ENCODE assay signal across 8 mouse cellular contexts in genomic region chr8:61606795-61607462, GRCm38 (mm10).
DNase-seq lines count a peak whose midpoint lies in the region; ATAC-seq lines count a peak whose summit lies in the region.

No protein-coding gene starts in this region.

- H3K27ac ChIP-seq in hindbrain, embryonic 16.5 days (ENCODE audit: low read depth, low read length), result peak overlapping the region; percentile 61; the same call in 1 of the 2 replicates

- H3K36me3 ChIP-seq in hindbrain, embryonic 16.5 days (ENCODE audit: control insufficient read depth, insufficient read depth, low read length), result no peaks in the 10 kb centered on the region

- no peak overlapping the region for H3K9ac ChIP-seq in hindbrain, embryonic 16.5 days (ENCODE audit: low read depth, low read length)

- peak; percentile 97 for ATAC-seq in common myeloid progenitor, adult 5-6 weeks (replicated peaks; ENCODE audit: low read depth, poor library complexity, severe bottlenecking)
- ATAC-seq in hindbrain, embryonic 16.5 days, result peak; percentile 88

- peak; percentile 68 for DNase-seq in ES-CJ7 (ENCODE audit: low read depth, low spot score)
- DNase-seq in gastrocnemius, adult 8-10 months (ENCODE audit: low spot score in 2 of 2), result peak; percentile 55
- peak; percentile 13 to 33 for DNase-seq in layer of hippocampus, postnatal 25 days (ENCODE audit: extremely low spot score in 1 of 2, low spot score in 1 of 2)
- peak; percentile 91 for DNase-seq in lung, postnatal 10 days
- peak; percentile 77 for DNase-seq in retina, postnatal 1 day
- DNase-seq in urinary bladder, postnatal 4 days (ENCODE audit: low spot score in 2 of 2), result peak; percentile 71 to 87

- no peaks in the 10 kb centered on the region for H3K9me3 ChIP-seq in hindbrain, embryonic 16.5 days (ENCODE audit: control insufficient read depth, low read length)

- H3K4me3 ChIP-seq in hindbrain, embryonic 16.5 days (ENCODE audit: low read length), result no peak overlapping the region

- H3K4me2 ChIP-seq in hindbrain, embryonic 16.5 days (ENCODE audit: low read length), result peak overlapping the region; percentile 37

- 19% methylated on average over 8 of the region's 8 CpGs for WGBS in hindbrain, embryonic 16.5 days

- no peaks in the 10 kb centered on the region for H3K27me3 ChIP-seq in hindbrain, embryonic 16.5 days (replicated peaks; ENCODE audit: control insufficient read depth, insufficient read depth, low read length)

- peaks cover 4% of the 10 kb centered on the region for H3K4me1 ChIP-seq in hindbrain, embryonic 16.5 days (ENCODE audit: control insufficient read depth, insufficient read depth, low read depth, low read length)

Comparison
In these comparisons a context has a peak if more than half of its experiments do, and no peak if none do; other contexts are left out.
1. DNase-seq: peak in every context shown above with its lines; median percentile 91 in lung, postnatal 10 days; 79 in urinary bladder, postnatal 4 days; 77 in retina, postnatal 1 day; 68 in ES-CJ7; 55 in gastrocnemius, adult 8-10 months; 23 in layer of hippocampus, postnatal 25 days.